Mouse (Mus musculus) frontal cortex, postnatal 14 days (tissue): Measurements from ENCODE around the gene Atg7.
"Not testable (repeated sequence)": the region's sequence is repeated elsewhere in the genome, so short reads cannot be mapped to it uniquely, and the experiment has no call there.

Experiments used
- DNase-seq, 2 experiments: peaks; one replicate each; pipeline ENCODE4 v3.0.0; 2022; ENCODE audit warnings: low spot score in 2 of 2

Gene Atg7

DNA sequence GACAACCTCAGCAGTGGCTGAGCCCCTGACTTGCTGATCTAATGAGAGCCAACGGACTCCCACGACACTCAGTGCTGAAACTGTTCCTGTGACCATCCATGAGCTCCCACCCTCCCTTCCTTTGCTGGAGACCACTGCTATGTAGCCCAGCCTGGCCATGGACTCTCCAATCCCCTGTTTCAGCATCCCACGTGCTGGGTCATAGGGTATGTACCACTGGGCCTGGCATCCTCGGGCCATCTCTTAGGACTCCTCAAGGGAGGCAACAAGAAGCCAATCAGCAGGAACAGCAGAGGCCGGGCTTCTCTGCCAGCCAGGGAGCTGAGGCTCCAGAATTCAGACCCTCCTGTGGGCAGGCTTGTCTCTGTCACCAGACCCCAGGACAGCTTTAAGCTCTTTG, 239.3 kb downstream of the Atg7 start:
- no peak for DNase-seq

DNA sequence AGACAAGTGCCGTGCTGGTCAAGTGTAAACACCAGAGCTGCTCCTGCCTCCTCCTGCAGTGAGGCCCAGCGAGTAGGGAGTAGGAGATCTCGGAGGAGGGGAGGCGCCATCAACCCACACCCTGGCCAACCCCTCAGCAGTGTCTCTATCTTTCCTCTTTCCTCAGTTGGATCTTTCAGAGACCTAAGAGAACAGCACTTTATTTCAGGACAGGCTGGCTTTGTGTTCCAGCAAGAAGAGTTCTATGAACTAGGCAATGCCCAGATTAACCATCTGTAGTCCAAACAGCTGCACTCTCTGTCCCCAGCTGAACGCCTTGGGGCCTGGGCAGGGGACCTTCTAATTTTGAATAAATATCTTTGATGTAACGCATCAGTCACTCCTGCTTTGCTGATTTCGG, 239.8 kb downstream of the Atg7 start:
- no peak for DNase-seq

DNA sequence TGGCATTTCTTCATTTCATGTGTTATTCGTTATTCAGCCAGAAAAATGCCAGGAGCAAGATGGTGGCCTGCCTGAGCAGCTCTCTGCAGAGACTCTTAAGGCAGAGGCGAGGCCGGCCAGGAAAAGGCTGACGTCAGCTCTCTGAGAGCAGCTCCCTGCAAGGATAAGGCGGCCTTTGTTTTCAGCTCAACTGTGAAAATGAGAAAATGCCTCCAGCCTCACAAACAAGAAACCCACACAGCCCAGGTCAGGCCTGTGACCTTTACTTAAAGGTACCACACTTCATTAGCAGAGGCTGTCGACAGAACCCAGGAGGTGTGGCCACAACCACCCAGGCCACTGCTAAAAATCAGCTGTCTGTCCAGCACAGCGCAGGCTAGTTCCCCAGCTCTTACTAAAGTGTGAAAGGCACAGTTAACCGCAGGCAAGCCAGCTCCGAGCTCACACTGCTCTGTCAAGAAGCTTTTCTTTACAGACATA, 240.4 kb downstream of the Atg7 start:
- DNase-seq: peak; percentile 60 to 75

DNA sequence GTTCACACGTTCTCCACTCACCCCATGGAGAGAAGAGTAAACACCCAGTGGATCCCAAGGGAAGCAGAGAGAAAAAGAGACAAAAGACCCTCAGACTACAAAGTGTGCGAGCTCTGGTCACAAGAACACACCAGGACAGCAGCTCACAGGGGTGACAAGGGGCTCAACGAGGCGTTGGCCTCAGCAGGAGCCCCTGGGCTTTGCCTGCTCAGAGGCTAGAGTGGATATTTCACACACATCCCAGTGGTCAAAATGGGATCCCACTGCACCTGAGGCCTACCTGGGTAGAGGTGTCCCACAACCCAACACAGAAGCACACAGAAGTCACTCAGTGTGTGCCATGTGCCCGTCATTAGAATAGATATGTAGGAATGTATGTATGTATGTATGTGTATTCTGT, 242.2 kb downstream of the Atg7 start:
- DNase-seq: no peak

DNA sequence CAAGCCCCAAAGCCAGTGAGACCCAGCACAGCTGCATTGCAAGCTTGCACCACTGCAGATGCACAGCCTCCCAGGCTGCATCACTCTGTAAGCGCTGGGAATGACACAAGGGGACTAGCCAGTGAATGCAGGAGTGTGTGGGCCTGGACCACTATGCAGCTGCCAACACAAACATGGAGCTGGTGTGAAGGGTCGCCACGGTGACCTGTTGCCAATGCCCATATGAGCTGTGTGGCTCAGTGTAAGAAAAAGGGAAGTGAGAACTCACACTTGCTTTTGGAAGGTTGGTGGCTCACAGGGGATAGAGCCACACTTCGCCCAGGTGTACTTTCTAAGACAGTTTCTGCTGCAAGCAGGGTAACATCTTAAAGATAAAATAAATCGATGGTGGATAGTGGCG, 243.1 kb downstream of the Atg7 start:
- DNase-seq: no peak

DNA sequence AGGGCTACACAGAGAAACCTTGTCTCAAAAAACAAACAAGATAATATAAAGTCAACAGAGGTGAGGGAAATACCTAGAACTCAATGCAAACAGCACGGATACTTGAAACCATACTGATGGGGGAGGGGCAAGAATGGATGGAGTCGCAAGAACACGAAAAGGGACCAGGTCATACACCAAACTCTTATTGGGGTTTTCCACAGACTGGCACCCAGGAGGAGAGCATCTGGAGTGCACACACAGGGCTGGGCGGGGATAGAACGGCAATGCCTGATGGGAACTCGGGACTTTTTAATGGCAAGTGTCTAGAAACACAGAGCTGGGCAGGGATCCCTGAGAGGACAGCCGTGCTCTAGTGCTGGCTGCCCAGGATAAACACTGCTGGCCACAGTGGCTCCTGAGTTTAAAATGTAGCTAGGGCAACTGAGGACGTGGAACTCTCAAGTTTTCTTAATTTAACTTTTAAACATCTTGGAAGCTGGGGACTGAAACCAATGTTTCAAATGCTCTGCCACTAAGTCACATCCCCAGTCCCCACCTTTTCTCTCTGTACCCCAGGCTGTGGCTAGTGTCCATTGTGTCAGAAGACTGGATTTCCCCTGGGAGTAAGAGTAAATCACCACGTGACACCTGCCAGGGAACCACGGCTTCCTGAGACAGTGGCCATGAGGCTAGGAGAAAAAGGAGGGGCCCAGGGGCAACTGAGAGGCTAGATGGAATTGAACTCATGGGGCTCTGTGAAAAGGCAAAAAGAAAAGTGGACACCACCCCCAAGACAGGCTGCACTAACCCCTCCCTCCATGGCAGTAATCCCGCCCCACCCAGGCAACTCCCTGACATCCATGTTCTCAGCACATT, 243.8 kb downstream of the Atg7 start:
- DNase-seq: no peak

DNA sequence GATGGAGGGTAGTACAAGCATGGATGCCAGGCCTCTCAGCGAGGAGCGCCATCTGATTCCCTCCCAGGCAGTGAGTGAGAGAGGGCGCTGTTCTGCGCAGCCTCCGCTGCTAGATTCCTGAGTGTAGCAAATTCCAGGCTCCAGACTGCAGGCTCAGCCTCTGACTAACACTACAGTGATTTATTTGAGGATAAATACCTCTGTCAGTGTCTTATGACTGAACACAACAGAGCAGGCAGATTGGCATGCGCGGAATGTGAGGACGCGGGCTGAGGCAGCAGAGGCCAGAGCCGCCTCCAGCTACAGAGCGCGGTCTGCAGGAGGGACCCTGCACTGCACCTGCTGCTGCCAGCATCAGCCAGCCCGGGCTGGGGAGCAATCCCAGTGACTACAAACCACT, 246.0 kb downstream of the Atg7 start:
- DNase-seq: peak; percentile 55 to 60

DNA sequence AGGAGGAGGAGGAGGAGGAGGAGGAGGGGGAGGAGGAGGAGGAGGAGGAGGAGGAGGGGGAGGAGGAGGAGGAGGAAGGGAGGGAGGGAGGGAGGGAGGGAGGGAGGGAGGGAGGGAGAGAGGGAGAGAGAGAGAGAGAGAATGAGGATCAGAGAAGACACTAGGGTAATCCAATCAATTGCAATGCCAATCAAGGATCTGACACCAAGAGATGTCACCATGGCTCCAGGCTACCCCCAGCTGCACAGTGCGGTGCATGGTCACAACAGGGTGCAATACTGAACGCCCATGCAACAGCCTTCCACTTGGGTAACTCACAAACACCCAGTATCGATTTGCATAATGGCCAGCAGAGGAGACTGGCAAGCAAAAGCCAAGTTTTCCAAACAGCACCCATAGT, 247.1 kb downstream of the Atg7 start:
- DNase-seq: not testable (repeated sequence)

DNA sequence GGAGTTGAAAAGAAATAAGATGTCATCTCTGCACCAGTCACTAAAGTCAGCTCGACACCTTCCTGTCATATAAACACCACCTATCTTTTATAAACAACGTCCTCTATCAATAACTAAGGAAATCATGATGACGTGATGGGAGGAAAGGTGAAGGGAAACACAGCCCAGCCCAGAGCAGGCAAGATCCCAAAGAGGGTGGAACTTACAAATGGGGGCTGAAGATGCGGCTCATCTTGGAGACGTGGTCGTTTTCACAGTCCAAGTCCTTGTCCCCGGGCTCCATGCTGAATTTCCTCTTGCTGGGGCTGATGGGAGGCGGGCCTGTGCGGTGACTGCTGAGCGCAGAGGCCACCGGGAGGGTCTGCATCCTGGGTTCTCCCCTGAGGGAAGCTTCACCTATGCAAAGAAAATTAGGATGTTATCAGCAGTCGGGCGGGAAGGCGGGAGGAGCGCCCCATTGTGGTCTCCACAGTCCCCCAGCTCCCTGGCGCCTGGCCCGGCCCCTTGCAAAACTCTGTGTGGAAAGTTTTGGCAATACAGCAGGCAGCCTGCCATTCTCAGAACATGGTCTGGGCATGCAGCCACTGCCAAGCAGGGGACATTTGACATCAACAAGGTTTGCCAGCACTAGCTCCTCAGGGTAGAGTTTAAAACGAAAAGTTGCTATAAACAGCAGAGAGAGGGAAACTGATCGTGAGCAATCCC, 247.7 kb downstream of the Atg7 start:
- DNase-seq: peak; percentile 68 to 73

DNA sequence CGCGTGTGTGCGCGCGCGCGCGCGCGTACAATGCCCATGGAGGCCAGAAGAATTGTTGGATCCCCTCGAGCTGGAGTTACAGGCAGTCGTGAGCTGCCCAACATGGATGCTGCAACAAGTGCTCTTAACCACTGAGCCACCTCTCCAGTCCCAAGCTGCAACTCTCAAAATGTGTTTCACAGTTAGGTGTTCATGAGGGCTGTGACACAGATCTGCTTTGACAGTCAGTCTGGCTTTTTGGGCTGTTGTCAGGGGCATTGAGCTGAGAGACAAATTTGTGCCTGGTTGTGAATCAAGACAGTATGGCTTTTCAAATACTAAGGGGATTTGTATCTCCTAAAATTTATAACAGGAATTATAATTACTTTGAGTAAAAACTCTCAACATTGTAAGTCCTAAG, 248.4 kb downstream of the Atg7 start:
- no peak for DNase-seq

DNA sequence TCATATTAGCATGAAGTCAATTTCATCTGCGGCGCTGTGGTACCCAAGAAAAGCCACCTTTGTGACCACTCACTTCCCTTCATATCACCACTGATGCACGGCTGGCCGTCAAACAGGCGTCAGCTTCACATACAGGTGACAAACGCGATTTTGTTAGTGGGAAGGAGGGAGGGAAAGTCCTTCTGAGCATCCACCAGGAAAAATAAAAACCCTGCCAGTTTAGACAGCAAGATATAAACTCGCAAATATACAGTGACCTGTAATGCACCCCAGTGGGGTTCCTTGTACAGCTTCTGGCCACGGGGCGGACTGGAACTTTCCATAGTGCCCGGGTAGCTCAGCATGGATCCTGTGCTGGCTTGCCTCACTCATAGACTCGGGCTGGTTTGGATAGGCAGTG, 248.9 kb downstream of the Atg7 start:
- no peak for DNase-seq

DNA sequence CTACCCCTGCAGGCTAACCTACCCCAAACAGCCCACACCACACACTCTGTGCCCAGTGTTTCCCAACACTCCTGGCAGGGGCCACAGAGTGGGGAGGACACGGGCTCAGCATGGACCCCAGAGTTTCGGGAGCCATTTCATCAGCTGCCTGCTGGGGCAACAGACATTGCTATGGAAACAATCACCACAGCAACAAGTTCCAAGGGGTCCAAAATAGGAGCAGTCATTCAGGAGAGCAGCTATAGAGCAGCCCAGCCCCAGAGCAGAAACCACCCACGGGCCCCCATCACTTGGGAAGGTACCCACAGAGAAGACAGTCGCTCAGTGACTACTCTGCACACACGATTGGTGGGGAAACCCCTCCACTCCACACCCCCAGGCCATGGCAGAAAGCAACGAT, 249.5 kb downstream of the Atg7 start:
- DNase-seq: peak; percentile 67 to 82

DNA sequence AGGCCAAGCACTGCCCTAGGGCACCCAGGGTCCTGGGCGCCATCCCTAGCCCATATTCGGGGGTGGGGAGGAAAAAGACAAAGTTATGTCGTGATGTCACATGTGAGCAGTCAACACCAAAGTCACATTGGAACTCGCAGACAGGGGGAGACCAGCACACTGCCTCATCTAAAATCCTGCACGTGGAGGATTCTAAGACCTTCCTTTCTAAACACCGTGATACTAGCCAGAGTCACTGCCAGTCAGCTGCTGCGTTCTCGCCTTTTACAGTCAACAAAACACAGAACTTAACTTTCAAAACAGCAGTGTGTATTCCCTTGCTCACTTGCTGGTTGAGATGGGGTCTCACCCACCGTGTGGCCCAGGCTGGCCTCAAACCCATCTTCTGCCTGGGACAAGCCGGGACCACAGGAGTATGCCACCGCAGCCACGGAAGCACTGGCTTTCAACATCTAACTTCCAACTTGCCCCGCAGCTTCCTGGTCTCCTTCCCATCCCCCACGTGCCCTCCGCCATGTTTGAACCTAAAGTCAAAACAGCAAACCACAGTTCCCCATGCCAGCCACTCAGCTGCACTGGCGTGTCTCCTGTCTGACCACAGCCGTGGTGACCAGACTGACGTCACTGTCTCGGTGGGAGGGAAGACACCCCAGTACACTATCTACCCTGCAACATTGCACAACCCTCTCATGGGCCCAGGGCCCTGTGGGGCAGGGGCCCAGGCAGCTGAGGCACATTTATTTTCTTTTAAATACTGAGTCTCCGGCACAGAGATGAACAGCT, 250.7 kb downstream of the Atg7 start:
- DNase-seq: peak; percentile 50 to 62

DNA sequence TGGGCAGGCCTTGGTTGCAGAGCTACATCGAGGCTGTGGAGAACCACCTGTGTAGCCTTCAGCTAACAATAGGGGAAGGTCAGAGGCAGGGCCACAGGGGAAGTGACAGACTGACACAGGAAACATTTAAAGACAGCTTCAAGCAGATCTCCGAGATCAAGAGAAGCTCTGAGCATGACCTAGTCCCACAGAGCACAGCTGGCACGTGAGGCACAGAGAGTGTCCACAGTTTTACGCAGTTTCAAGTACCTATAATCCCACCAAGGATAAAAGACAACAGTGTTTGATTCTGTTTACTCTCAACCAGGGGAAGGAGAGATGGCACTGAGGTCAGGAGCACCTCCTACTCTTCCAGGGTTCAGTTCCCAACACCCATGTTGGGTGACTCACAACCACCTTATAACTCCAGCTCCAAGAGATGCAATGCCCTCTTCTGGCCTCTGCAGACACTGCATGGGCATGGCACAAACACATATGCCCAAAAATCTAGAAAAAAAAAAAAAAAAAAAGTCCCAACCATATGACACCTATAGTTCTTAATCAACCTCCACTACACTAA, 251.7 kb downstream of the Atg7 start:
- no peak for DNase-seq

DNA sequence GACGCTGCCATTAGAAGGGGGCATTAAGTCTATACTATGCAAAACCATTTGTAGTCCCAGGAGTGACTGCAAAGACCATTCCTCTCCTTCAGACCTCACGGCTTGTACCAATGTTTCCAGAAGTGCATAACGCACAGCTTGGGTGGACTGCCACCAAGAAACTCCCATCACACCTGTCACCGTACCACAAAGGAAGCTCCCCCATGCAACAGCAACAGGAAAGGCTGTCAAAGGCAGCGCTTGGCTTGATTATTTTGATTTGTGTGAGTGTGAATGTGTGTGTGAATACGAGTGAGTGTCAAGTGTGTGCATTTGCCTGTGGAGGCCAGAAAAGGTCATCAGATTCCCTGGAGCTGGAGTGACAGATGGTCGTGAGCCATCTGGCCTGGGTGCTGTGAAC, 252.3 kb downstream of the Atg7 start:
- no peak for DNase-seq

DNA sequence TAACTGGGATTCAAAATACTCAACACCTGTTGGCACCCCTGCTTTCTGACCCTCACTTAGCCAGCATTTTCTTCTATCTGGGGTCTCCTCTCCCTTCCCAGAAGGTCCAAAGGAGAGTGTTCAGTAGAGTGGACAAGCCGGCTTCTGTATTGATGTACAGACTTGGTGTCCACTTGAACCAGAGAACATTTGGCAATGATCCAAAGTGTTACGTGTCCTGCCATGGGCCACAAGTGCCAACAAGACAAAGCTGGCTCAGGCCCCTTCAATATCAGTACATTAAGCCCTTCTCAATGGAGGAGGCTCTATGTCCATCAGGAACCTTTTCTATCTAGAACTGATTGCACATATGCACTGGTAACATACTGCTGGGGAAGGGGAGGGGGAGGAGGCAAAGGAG, 253.4 kb downstream of the Atg7 start:
- no peak for DNase-seq

DNA sequence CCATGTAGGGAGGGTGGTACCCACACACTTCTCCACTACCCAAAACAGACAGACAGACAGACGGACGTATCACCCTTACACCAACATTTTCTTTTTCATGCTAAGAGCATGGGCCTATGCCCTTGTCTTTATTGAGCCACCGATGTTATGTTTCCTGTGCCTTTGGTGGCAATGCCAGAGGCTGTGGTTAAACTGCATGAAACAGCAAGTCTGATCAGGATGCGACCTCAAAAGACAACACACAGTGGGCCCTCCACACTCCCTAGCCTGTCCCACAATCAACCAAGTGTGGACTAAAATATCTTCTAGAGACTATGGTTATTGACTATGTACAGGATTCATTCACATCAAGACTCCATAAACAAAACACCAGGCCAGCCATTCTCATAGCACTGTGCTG, 256.1 kb downstream of the Atg7 start:
- DNase-seq: no peak

DNA sequence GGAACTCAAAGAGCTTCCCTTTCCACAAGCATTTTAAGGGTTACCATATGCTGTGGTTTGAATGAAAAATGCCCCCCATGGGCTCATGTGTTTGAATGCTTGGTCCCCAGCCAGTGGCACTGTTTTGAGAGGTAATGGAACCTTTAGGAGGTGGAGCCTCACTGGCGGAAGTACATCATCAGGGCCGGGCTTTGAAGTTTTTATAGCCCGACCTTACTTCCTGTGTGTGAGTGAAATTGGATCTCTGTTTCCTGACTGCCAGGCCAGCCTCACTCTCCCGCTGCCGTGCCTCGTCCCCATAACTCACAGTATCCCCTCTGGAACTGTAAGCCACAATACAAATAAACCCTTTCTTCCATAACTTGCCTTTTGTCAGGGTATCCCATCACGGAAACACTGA, 256.8 kb downstream of the Atg7 start:
- DNase-seq: no peak

DNA sequence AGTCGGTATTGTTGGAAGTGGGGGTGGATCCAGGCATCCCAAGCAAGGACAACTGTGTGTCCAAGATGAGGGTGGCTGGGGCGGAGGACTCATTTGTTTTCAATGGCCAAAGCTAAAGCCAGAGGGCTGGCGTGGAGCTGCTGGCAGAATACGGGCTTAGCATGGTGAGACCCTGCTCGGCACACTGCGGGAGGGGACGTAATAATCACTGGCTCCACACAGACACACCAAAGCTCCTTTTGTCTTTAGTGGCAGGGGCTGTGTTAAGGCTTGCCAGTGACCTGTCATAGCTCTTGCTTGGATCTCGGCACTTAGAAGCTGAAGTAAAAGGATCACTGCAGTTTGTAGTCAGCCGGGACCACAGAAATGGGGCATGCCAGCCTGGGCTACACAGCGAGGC, 257.3 kb downstream of the Atg7 start:
- no peak for DNase-seq

DNA sequence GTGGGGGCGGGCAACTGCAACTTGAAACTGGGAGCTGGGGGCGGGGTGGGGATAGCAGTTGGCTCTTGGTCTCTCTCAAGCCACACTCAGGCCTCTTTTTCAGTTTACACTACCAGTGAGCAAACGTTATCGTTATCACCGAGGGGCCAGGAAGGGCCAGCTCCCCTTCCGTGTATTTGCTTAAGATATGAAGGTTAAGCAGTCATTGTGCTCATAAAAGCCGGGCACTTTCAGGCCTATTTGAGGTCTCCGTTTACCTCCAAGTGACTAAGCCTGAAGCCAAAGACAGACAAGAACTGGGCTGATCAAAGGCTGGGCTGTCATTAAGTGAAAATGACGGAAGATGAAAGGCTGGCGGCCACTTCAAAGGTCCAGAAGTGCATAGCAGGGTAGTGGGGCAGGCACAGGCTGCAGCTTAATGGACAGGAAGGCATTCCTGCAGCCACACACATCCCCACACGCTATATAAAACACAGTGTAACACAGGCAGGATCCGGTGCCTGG, 258.5 kb downstream of the Atg7 start:
- no peak for DNase-seq

DNA sequence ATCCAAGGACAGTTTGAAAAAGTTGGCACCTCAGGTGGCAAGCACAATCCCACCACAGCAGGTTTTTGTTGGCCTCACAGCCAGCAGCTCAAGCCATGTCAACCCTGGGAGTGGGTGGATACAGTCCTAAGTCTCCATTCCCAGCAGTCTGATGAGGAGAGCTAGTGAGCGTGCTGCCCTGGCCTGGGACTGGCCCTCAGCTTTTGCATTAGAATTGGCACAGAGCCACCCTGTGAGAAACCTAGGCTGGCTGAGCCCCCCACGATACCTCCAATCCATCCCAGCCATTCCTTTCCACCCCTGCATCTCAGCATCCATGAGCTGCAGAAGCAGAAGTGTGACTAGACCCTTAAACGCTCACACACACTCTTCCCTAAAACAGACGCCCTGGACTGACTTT, 259.0 kb downstream of the Atg7 start:
- DNase-seq: no peak

DNA sequence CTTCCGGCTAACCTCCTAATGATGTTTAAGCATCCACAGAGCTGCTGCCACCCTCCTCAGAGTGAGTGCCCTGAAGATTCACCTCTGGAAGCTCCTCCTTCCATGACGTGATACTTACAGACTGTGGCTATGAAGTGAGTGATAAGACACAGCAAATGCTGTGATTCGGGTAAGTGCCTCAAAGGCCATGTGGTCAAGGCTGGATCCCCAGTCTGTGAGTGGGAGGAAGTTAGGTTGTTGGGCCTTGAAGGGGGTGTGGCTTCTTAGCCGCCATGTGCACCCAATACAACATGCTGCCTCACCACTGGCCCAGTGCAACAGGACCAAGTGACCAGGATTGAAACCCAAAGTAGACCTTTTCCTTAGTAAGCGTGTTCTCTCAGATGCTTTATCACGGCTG, 261.3 kb downstream of the Atg7 start:
- DNase-seq: no peak
